In the genomic region with DNA sequence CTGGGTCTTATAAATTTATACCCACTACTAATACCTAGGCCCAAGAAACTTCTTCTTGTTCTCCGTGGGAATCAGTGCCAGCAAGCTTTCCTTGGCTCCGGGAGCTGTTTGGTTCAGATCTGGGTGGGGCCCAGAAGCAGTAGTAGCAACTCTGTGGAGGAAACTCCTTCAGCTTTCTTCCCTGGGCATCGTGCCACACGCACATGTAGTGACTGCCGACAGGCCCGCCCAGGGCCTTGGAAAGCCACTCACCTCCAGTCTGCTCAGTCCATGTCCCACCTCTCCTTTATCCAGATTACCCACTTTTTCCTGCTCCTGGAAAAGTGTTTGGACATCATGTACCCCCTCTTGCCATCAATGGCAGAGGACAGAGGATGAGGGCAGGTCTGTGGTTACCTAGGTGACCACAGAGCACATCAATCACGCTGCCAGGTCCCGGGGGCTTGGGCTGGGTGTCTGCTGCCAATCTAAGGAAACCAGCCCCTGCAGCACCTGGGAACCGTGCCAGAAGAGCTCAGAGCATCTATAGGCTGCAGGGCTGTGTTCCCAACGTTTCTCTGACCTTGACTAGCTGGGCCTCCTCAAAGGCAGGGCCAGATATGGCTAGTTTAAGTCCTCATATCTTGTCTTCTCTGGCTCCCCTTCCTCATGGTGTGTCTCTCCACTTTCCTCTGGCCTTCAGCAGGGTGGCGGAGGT, we compare ENCODE assay signal across 10 mouse cellular contexts.
DNase-seq lines count a peak whose midpoint lies in the region; ATAC-seq and TF ChIP-seq lines count a peak whose summit lies in the region.
"Had no signal": no experiment of that assay in that cellular context is flagged by ENCODE, and none has a peak within 500 bp of the region (broad histone marks: within the 10 kb centered on the region; RNA-seq: fewer than 3 reads in every experiment).

No protein-coding gene starts in this region.

- no peak for TF ChIP-seq CTCF in intestine, postnatal 0 days (IDR thresholded peaks at IDR 0.05; ENCODE audit: low read depth)

- peak; percentile 35 for ATAC-seq in intestine, embryonic 15.5 days
- ATAC-seq in intestine, postnatal 0 days, result no peak
- peak; percentile 78 for ATAC-seq in heart, embryonic 16.5 days (replicated peaks; ENCODE audit: extremely low read depth, insufficient read depth, low FRiP score)
- ATAC-seq in CD4-positive, CD25-positive, alpha-beta regulatory T cell, adult 4 months, result no peak
- no peak for ATAC-seq in erythroblast, adult 5-6 weeks (replicated peaks; ENCODE audit: low FRiP score, poor library complexity, severe bottlenecking)

- no peak overlapping the region for H3K4me3 ChIP-seq in intestine, embryonic 15.5 days (replicated peaks)
- H3K4me3 ChIP-seq in intestine, postnatal 0 days (ENCODE audit: low read depth, low read length), result no peak overlapping the region
- H3K4me3 ChIP-seq in heart, embryonic 16.5 days (ENCODE audit: low read length), result no peak overlapping the region
- H3K4me3 ChIP-seq: embryonic facial prominence, embryonic 12.5 days; liver, embryonic 15.5 days had no signal

- no peaks in the 10 kb centered on the region for H3K36me3 ChIP-seq in intestine, embryonic 15.5 days
- H3K36me3 ChIP-seq in intestine, postnatal 0 days (ENCODE audit: control insufficient read depth, insufficient read depth), result no peaks in the 10 kb centered on the region
- no peaks in the 10 kb centered on the region for H3K36me3 ChIP-seq in heart, embryonic 16.5 days (ENCODE audit: control insufficient read depth, insufficient read depth)
- H3K36me3 ChIP-seq: embryonic facial prominence, embryonic 12.5 days; liver, embryonic 15.5 days had no signal

- H3K9ac ChIP-seq in intestine, embryonic 15.5 days, result no peak overlapping the region
- no peak overlapping the region for H3K9ac ChIP-seq in intestine, postnatal 0 days (ENCODE audit: low read depth, low read length)
- H3K9ac ChIP-seq in heart, embryonic 16.5 days (ENCODE audit: low read length), result 0 out of 2 replicates have a peak overlapping the region, but pooled peaks have one; percentile 10
- H3K9ac ChIP-seq: embryonic facial prominence, embryonic 12.5 days; liver, embryonic 15.5 days had no signal

- WGBS in intestine, embryonic 15.5 days, result 56% methylated on average over 11 of the region's 11 CpGs
- 55% methylated on average over 11 of the region's 11 CpGs for WGBS in intestine, postnatal 0 days
- WGBS in heart, embryonic 16.5 days, result 22% methylated on average over 11 of the region's 11 CpGs

- peak; percentile 41 to 42 for DNase-seq in adrenal gland, postnatal 36 days
- peak; percentile 89 for DNase-seq in lung, postnatal 10 days
- DNase-seq in thymus, postnatal 25 days, result no peak

- no peak overlapping the region for H3K4me2 ChIP-seq in intestine, embryonic 15.5 days (replicated peaks)
- H3K4me2 ChIP-seq in intestine, postnatal 0 days (replicated peaks; ENCODE audit: low read depth), result no peak overlapping the region
- H3K4me2 ChIP-seq in heart, embryonic 16.5 days (ENCODE audit: low read depth, low read length), result 0 out of 2 replicates have a peak overlapping the region, but pooled peaks have one; percentile 7
- H3K4me2 ChIP-seq: embryonic facial prominence, embryonic 12.5 days; liver, embryonic 15.5 days had no signal

- peaks cover 19% of the 10 kb centered on the region for H3K4me1 ChIP-seq in intestine, embryonic 15.5 days (replicated peaks)
- H3K4me1 ChIP-seq in intestine, postnatal 0 days (replicated peaks; ENCODE audit: control insufficient read depth, insufficient read depth, low read length), result 0 out of 2 replicates have a peak, but pooled peaks cover 4% of the 10 kb centered on the region
- H3K4me1 ChIP-seq in heart, embryonic 16.5 days (ENCODE audit: control insufficient read depth, insufficient read depth, low read length), result peaks cover 23% of the 10 kb centered on the region
- H3K4me1 ChIP-seq: liver, embryonic 15.5 days had no signal

- no peaks in the 10 kb centered on the region for H3K9me3 ChIP-seq in intestine, embryonic 15.5 days
- H3K9me3 ChIP-seq in intestine, postnatal 0 days (ENCODE audit: control insufficient read depth), result no peaks in the 10 kb centered on the region
- H3K9me3 ChIP-seq in heart, embryonic 16.5 days (replicated peaks; ENCODE audit: control insufficient read depth, low read length), result no peaks in the 10 kb centered on the region
- H3K9me3 ChIP-seq: embryonic facial prominence, embryonic 12.5 days; liver, embryonic 15.5 days had no signal

- H3K27me3 ChIP-seq in intestine, embryonic 15.5 days (replicated peaks), result no peaks in the 10 kb centered on the region
- no peaks in the 10 kb centered on the region for H3K27me3 ChIP-seq in intestine, postnatal 0 days (replicated peaks; ENCODE audit: control insufficient read depth, insufficient read depth, low read length)
- no peaks in the 10 kb centered on the region for H3K27me3 ChIP-seq in heart, embryonic 16.5 days (ENCODE audit: control insufficient read depth, insufficient read depth, low read length)
- H3K27me3 ChIP-seq: embryonic facial prominence, embryonic 12.5 days; liver, embryonic 15.5 days had no signal

- H3K27ac ChIP-seq in intestine, embryonic 15.5 days, result no peak overlapping the region
- no peak overlapping the region for H3K27ac ChIP-seq in intestine, postnatal 0 days (ENCODE audit: low read depth, low read length)
- H3K27ac ChIP-seq in heart, embryonic 16.5 days (ENCODE audit: low read length), result peak overlapping the region; percentile 80
- H3K27ac ChIP-seq: embryonic facial prominence, embryonic 12.5 days; liver, embryonic 15.5 days had no signal

Comparison
In these comparisons a context has a peak if more than half of its experiments do, and no peak if none do; other contexts are left out.
1. ATAC-seq: peak in intestine, embryonic 15.5 days (single experiment) and heart, embryonic 16.5 days (single experiment); none in intestine, postnatal 0 days (single experiment), CD4-positive, CD25-positive, alpha-beta regulatory T cell, adult 4 months (single experiment) and erythroblast, adult 5-6 weeks (single experiment).